Mouse (Mus musculus): Measurements from ENCODE around the gene Ropn1l. TPM values are rescaled to one million over a fixed set of nuclear protein-coding genes. Genes with fewer than 3 reads are reported as not detected.

The Ropn1l gene
- total and polyA plus RNA-seq, 3 experiments: 0.96 to 1.7 TPM; not detected in 1

GRCm38 (mm10) chr15:31476678-31477077 is 23.1 kb upstream of the Ropn1l start:
- H3K4me3 ChIP-seq (ENCODE audit: control insufficient read depth in 1 of 2, insufficient read depth in 1 of 2, low read depth in 2 of 2, low read length in 2 of 2): no peak overlapping the region
- no peak for DNase-seq (ENCODE audit: low read depth, low spot score)
- no peak overlapping the region for H3K27ac ChIP-seq (ENCODE audit: control insufficient read depth, low read depth, low read length)
- no peak for TF ChIP-seq UBTF (IDR thresholded peaks at IDR 0.05; ENCODE audit: borderline replicate concordance, insufficient read depth, low read depth, low read length)
- no peak for TF ChIP-seq MXI1 (IDR thresholded peaks at IDR 0.05; ENCODE audit: low read depth, low read length)
- no peak for TF ChIP-seq ZMIZ1 (IDR thresholded peaks at IDR 0.05; ENCODE audit: low read depth, low read length)
- TF ChIP-seq SMC3 (IDR thresholded peaks at IDR 0.05; ENCODE audit: low read depth, low read length): no peak
- TF ChIP-seq MEF2A (IDR thresholded peaks at IDR 0.05; ENCODE audit: extremely low read depth, insufficient replicate concordance, low read depth, low read length, poor library complexity, severe bottlenecking): no peak
- TF ChIP-seq POLR2AphosphoS2 (IDR thresholded peaks at IDR 0.05; ENCODE audit: low read length): no peak
- no peak for TF ChIP-seq HCFC1 (IDR thresholded peaks at IDR 0.05; ENCODE audit: low read depth, low read length)
- TF ChIP-seq CTCF (IDR thresholded peaks at IDR 0.05 in 2 of 3, conservative IDR thresholded peaks at IDR 0.05 in 1 of 3; ENCODE audit: control insufficient read depth in 1 of 3, insufficient read depth in 1 of 3, low read depth in 2 of 3, low read length in 3 of 3, poor library complexity in 1 of 3, severe bottlenecking in 1 of 3): no peak
- no peak for TF ChIP-seq POLR2A (IDR thresholded peaks at IDR 0.05; ENCODE audit: control insufficient read depth in 1 of 2, insufficient read depth in 1 of 2, low read depth in 1 of 2, low read length in 2 of 2, poor library complexity in 1 of 2)
- no peak for TF ChIP-seq USF2 (IDR thresholded peaks at IDR 0.05; ENCODE audit: borderline replicate concordance in 1 of 2, insufficient read depth in 1 of 2, low read depth in 1 of 2, low read length in 2 of 2)
- no peak for TF ChIP-seq MAX (IDR thresholded peaks at IDR 0.05; ENCODE audit: low read length)
- TF ChIP-seq CHD2 (IDR thresholded peaks at IDR 0.05; ENCODE audit: low read length): no peak
- TF ChIP-seq KAT2A (conservative IDR thresholded peaks at IDR 0.05; ENCODE audit: low read depth, low read length): no peak
- TF ChIP-seq TCF12 (IDR thresholded peaks at IDR 0.05; ENCODE audit: low read depth, low read length): no peak
- TF ChIP-seq TAL1 (IDR thresholded peaks at IDR 0.05; ENCODE audit: low read length): no peak
- TF ChIP-seq NELFE (IDR thresholded peaks at IDR 0.05; ENCODE audit: low read depth, low read length): no peak
- no peak for TF ChIP-seq SIN3A (IDR thresholded peaks at IDR 0.05; ENCODE audit: low read length)
- TF ChIP-seq GATA1 (IDR thresholded peaks at IDR 0.05; ENCODE audit: low read depth, low read length): no peak
- no peak for TF ChIP-seq ZNF384 (IDR thresholded peaks at IDR 0.05; ENCODE audit: low read depth, low read length)
- no peak for TF ChIP-seq ZKSCAN1 (IDR thresholded peaks at IDR 0.05; ENCODE audit: low read depth, low read length)
- H3K4me1 ChIP-seq (ENCODE audit: control insufficient read depth in 1 of 2, insufficient read depth in 2 of 2, low read length in 2 of 2): no peaks in the 10 kb centered on the region
- no peaks in the 10 kb centered on the region for H3K9me3 ChIP-seq (replicated peaks; ENCODE audit: insufficient read depth, low read length)
- no peaks in the 10 kb centered on the region for H3K79me2 ChIP-seq (ENCODE audit: control insufficient read depth, insufficient read depth, low read length, poor library complexity)
- H3K36me3 ChIP-seq (ENCODE audit: control insufficient read depth in 1 of 2, insufficient read depth in 2 of 2, low read length in 2 of 2): peaks cover 2 to 52% of the 10 kb centered on the region in 2 experiments
- no peaks in the 10 kb centered on the region for H3K27me3 ChIP-seq (ENCODE audit: control insufficient read depth in 1 of 2, insufficient read depth in 2 of 2, low read length in 2 of 2)
- no peak overlapping the region for H3K9ac ChIP-seq (ENCODE audit: control insufficient read depth, low read depth, low read length, poor library complexity, severe bottlenecking)

Data from MEL (cell line).